Mouse (Mus musculus): ENCODE measurements around the gene Zcchc4. TPM values are rescaled to one million over a fixed set of nuclear protein-coding genes. Genes with fewer than 3 reads are reported as not detected.
"Not testable (repeated sequence)": the region's sequence is repeated elsewhere in the genome, so short reads cannot be mapped to it uniquely, and the experiment has no call there.

Zcchc4 gene
- polyA plus RNA-seq, 1 experiment from 2014 or later, result 5.7 TPM

- ATAC-seq (ENCODE audit: low FRiP score, low TSS enrichment) (no peak), DNase-seq (ENCODE audit: low spot score) (no peak)
- Histone ChIP-seq H3K4me3 (ENCODE audit: low read depth, low read length) (no peak overlapping the region), H3K27me3 (ENCODE audit: control insufficient read depth, insufficient read depth, low read length) (no peaks in the 10 kb centered on the region), H3K9me3 (ENCODE audit: control insufficient read depth, low read length) (no peaks in the 10 kb centered on the region), H3K9ac (ENCODE audit: low read length) (no peak overlapping the region), H3K36me3 (ENCODE audit: control insufficient read depth, insufficient read depth, low read length) (no peaks in the 10 kb centered on the region), H3K4me1 (replicated peaks; ENCODE audit: control insufficient read depth, insufficient read depth) (no peaks in the 10 kb centered on the region), H3K4me2 (replicated peaks; ENCODE audit: low read depth) (no peak overlapping the region), H3K27ac (replicated peaks) (no peak overlapping the region)
- whole genome bisulfite sequencing, result 85% methylated on average over 3 of the region's 3 CpGs
- TF ChIP-seq CTCF (IDR thresholded peaks at IDR 0.05; ENCODE audit: low read depth) (no peak), EP300 (optimal IDR thresholded peaks at IDR 0.05) (no peak)
These were observed 19.9 kb upstream of the Zcchc4 start for GRCm38 (mm10) chr5:52755337-52755736.

GRCm38 (mm10) chr5:52755989-52756388 is 19.2 kb upstream of the Zcchc4 start:
- no peaks in the 10 kb centered on the region for H3K27me3 ChIP-seq (ENCODE audit: control insufficient read depth, insufficient read depth, low read length)
- H3K4me2 ChIP-seq (replicated peaks; ENCODE audit: low read depth), result no peak overlapping the region
- H3K9me3 ChIP-seq (ENCODE audit: control insufficient read depth, low read length), result no peaks in the 10 kb centered on the region
- no peak overlapping the region for H3K9ac ChIP-seq (ENCODE audit: low read length)
- no peak for TF ChIP-seq CTCF (IDR thresholded peaks at IDR 0.05; ENCODE audit: low read depth)
- no peak for TF ChIP-seq EP300 (optimal IDR thresholded peaks at IDR 0.05)
- DNase-seq (ENCODE audit: low spot score), result no peak
- H3K4me1 ChIP-seq (replicated peaks; ENCODE audit: control insufficient read depth, insufficient read depth), result no peaks in the 10 kb centered on the region
- 71% methylated on average over 6 of the region's 6 CpGs for WGBS
- no peak for ATAC-seq (ENCODE audit: low FRiP score, low TSS enrichment)
- peaks cover under 1% of the 10 kb centered on the region; the same call in 1 of the 2 replicates for H3K36me3 ChIP-seq (ENCODE audit: control insufficient read depth, insufficient read depth, low read length)
- no peak overlapping the region for H3K27ac ChIP-seq (replicated peaks)
- H3K4me3 ChIP-seq (ENCODE audit: low read depth, low read length), result no peak overlapping the region

GRCm38 (mm10) chr5:52762586-52762985 is 12.6 kb upstream of the Zcchc4 start:
- DNase-seq (ENCODE audit: low spot score) (no peak), ATAC-seq (ENCODE audit: low FRiP score, low TSS enrichment) (no peak)
- Histone ChIP-seq H3K4me3 (ENCODE audit: low read depth, low read length) (no peak overlapping the region), H3K27ac (replicated peaks) (no peak overlapping the region), H3K9ac (ENCODE audit: low read length) (no peak overlapping the region), H3K9me3 (ENCODE audit: control insufficient read depth, low read length) (no peaks in the 10 kb centered on the region), H3K4me2 (replicated peaks; ENCODE audit: low read depth) (no peak overlapping the region), H3K36me3 (ENCODE audit: control insufficient read depth, insufficient read depth, low read length) (peaks cover 8% of the 10 kb centered on the region), H3K4me1 (replicated peaks; ENCODE audit: control insufficient read depth, insufficient read depth) (no peaks in the 10 kb centered on the region), H3K27me3 (ENCODE audit: control insufficient read depth, insufficient read depth, low read length) (no peaks in the 10 kb centered on the region)
- 84% methylated on average over 7 of the region's 7 CpGs for WGBS
- TF ChIP-seq CTCF (IDR thresholded peaks at IDR 0.05; ENCODE audit: low read depth), result no peak
- TF ChIP-seq EP300 (optimal IDR thresholded peaks at IDR 0.05), result no peak

GRCm38 (mm10) chr5:52774267-52774666 is 942 bp upstream of the Zcchc4 start:
- Histone ChIP-seq H3K27ac (replicated peaks) (no peak overlapping the region), H3K27me3 (ENCODE audit: control insufficient read depth, insufficient read depth, low read length) (no peaks in the 10 kb centered on the region), H3K4me3 (ENCODE audit: low read depth, low read length) (no peak overlapping the region), H3K9ac (ENCODE audit: low read length) (no peak overlapping the region), H3K9me3 (ENCODE audit: control insufficient read depth, low read length) (no peaks in the 10 kb centered on the region), H3K4me1 (replicated peaks; ENCODE audit: control insufficient read depth, insufficient read depth) (no peaks in the 10 kb centered on the region), H3K4me2 (replicated peaks; ENCODE audit: low read depth) (no peak overlapping the region), H3K36me3 (ENCODE audit: control insufficient read depth, insufficient read depth, low read length) (peaks cover 7% of the 10 kb centered on the region)
- no peak for TF ChIP-seq CTCF (IDR thresholded peaks at IDR 0.05; ENCODE audit: low read depth)
- TF ChIP-seq EP300 (optimal IDR thresholded peaks at IDR 0.05), result no peak
- DNase-seq (ENCODE audit: low spot score) (no peak), ATAC-seq (ENCODE audit: low FRiP score, low TSS enrichment) (no peak)
- WGBS, result 91% methylated on average over 5 of the region's 5 CpGs

GRCm38 (mm10) chr5:52776466-52777354 is 1.5 kb downstream of the Zcchc4 start:
- WGBS, result 88% methylated on average over 8 of the region's 8 CpGs
- H3K9me3 ChIP-seq (ENCODE audit: control insufficient read depth, low read length); DNase-seq (ENCODE audit: low spot score); ATAC-seq (ENCODE audit: low FRiP score, low TSS enrichment); H3K4me3 ChIP-seq (ENCODE audit: low read depth, low read length); H3K4me2 ChIP-seq (replicated peaks; ENCODE audit: low read depth); H3K36me3 ChIP-seq (ENCODE audit: control insufficient read depth, insufficient read depth, low read length); H3K4me1 ChIP-seq (replicated peaks; ENCODE audit: control insufficient read depth, insufficient read depth); H3K27me3 ChIP-seq (ENCODE audit: control insufficient read depth, insufficient read depth, low read length); H3K9ac ChIP-seq (ENCODE audit: low read length); H3K27ac ChIP-seq (replicated peaks): not testable (repeated sequence)

- peak overlapping the region; percentile 70 for H3K4me2 ChIP-seq (replicated peaks; ENCODE audit: low read depth)
- DNase-seq (ENCODE audit: low spot score) (peak; percentile 91), ATAC-seq (ENCODE audit: low FRiP score, low TSS enrichment) (peak; percentile 98)
- H3K4me3 ChIP-seq (ENCODE audit: low read depth, low read length), result peak overlapping the region; percentile 88
- H3K27ac ChIP-seq (replicated peaks), result peak overlapping the region; percentile 80
- H3K9me3 ChIP-seq (ENCODE audit: control insufficient read depth, low read length), result no peaks in the 10 kb centered on the region
- no peaks in the 10 kb centered on the region for H3K27me3 ChIP-seq (ENCODE audit: control insufficient read depth, insufficient read depth, low read length)
- H3K36me3 ChIP-seq (ENCODE audit: control insufficient read depth, insufficient read depth, low read length), result no peaks in the 10 kb centered on the region
- peak overlapping the region; percentile 84 for H3K9ac ChIP-seq (ENCODE audit: low read length)
- TF ChIP-seq EP300 (optimal IDR thresholded peaks at IDR 0.05) (no peak), CTCF (IDR thresholded peaks at IDR 0.05; ENCODE audit: low read depth) (peak; percentile 81)
- H3K4me1 ChIP-seq (replicated peaks; ENCODE audit: control insufficient read depth, insufficient read depth), result no peaks in the 10 kb centered on the region
- WGBS, result 4% methylated on average over 36 of the region's 37 CpGs
These were observed 7.5 kb downstream of the Zcchc4 start for GRCm38 (mm10) chr5:52782523-52783250.

All from stomach, postnatal 0 days (tissue).